Mouse (Mus musculus) lung, adult 2 months (tissue): ENCODE data around the gene Pde10a. TPM values are rescaled to one million over a fixed set of nuclear protein-coding genes. Genes with fewer than 3 reads are reported as not detected.

Experiments
- DNase-seq: peaks from one replicate; pipeline ENCODE4 v3.0.0; 2022
- H3K4me1 ChIP-seq: fragments of 200-500 bp; 2 replicates; pipeline ENCODE4 v1.6.1; 2011; ENCODE audit warnings: low read length; ENCODE audit not compliant: control insufficient read depth, insufficient read depth
- H3K4me3 ChIP-seq: fragments of 200-500 bp; replicated peaks from 2 replicates; pipeline ENCODE3; 2011; ENCODE audit warnings: low read depth, mild to moderate bottlenecking, control low read depth, low read length; ENCODE audit errors: extremely low read depth
- CTCF ChIP-seq: fragments of 200-500 bp; IDR thresholded peaks from 2 replicates; pipeline ENCODE4 v1.5.1; 2011; ENCODE audit warnings: mild to moderate bottlenecking, low read length, control low read depth; ENCODE audit not compliant: insufficient read depth
- POLR2A ChIP-seq: fragments of 200-500 bp; IDR thresholded peaks from 2 replicates; pipeline ENCODE4 v1.6.1; 2011; ENCODE audit warnings: low read depth, mild to moderate bottlenecking, control low read depth, low read length, borderline replicate concordance; ENCODE audit errors: extremely low read depth
- WGBS: fragments of 180-500 bp; shearing (Covaris S2); methylation state at CpG from one replicate; pipeline ENCODE4 v1.1.7; 2018; 5-methylcytosine and 5-hydroxymethylcytosine counted together
- polyA plus RNA-seq: library from polyadenylated mRNA; depleted of rRNA; stranded (reverse); fragments of >200 nt; gene quantifications from 2 replicates; pipeline ENCODE4 v1.2.3, GENCODE M21; 2012

The Pde10a gene
- polyA plus RNA-seq, 1 experiment, result 0.62 TPM

DNA sequence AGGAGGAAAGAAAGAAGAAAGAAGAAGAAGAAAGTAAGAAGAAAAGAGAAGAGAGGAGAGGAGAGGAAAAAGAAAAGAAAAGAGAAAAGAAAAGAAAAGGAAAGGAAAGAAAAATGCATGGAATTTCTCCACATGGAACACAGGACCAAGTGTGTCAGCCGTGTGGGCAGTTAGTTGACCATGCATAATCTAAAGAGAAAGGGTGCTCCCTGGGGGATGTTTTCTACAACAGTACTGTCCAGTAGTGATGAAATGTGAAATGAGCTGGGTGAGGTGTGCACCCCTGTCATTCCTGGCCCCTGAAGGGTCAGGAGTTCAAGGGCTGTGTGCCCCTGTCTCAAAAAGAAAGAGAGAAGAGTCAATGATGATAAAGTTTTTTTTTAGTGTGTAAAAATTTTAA is 352.9 kb downstream of the Pde10a start:
- no peaks in the 10 kb centered on the region for H3K4me1 ChIP-seq
- WGBS, result 58% methylated on average over 1 of the region's 1 CpGs
- DNase-seq, result no peak
- no peak overlapping the region for H3K4me3 ChIP-seq
- TF ChIP-seq CTCF, result no peak
- no peak for TF ChIP-seq POLR2A

DNA sequence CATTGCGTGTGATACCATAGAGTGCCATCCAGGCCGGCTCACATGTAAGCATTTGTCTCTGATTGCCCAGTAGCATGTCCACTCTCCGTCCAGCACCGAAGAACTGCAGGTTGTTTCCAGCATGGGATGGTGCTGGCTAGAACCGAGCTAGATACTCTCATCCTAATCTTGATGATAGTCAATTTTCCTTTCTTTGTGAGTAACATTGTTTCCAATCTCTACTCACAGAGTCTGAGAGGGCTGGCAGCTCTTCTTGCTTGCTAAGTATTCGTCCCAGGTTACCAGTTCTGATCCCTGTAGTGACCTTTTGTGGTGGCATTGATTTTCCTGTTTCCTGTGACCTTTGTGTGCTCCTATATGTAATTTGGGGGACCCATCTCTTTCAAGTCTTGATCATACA is 356.5 kb downstream of the Pde10a start:
- Histone ChIP-seq H3K4me3 (no peak overlapping the region), H3K4me1 (no peaks in the 10 kb centered on the region)
- no peak for DNase-seq
- TF ChIP-seq CTCF (no peak), POLR2A (no peak)
- 87% methylated on average over 6 of the region's 6 CpGs for WGBS

DNA sequence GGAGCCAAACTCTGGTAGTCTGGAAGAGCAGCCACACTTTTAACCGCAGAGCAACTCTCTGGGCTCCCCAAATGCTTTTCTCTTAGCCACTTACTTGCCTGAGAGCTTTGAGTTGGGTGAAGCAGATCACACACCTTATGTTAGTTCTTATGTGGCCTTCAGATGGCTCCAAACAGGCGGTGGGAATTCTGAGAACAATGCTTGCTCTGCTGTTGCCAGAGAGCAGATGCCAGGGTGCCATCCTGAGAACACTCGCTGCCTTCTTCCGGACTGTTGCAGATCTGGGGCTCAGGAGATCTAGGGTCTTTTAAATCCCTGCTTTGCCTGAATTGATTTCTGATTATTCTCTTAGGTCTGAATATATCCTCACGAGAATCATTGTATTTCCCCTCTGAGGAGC is 359.5 kb downstream of the Pde10a start:
- DNase-seq, result no peak
- no peak overlapping the region for H3K4me3 ChIP-seq
- no peaks in the 10 kb centered on the region for H3K4me1 ChIP-seq
- WGBS, result 86% methylated on average over 5 of the region's 5 CpGs
- no peak for TF ChIP-seq POLR2A
- no peak for TF ChIP-seq CTCF

- Histone ChIP-seq H3K4me3 (no peak overlapping the region), H3K4me1 (no peaks in the 10 kb centered on the region)
- WGBS, result 95% methylated on average over 6 of the region's 6 CpGs
- DNase-seq, result no peak
- TF ChIP-seq CTCF, result no peak
- TF ChIP-seq POLR2A, result no peak
Observed at GRCm38 (mm10) chr17:8885830-8886229, 360.7 kb downstream of the Pde10a start.

DNA sequence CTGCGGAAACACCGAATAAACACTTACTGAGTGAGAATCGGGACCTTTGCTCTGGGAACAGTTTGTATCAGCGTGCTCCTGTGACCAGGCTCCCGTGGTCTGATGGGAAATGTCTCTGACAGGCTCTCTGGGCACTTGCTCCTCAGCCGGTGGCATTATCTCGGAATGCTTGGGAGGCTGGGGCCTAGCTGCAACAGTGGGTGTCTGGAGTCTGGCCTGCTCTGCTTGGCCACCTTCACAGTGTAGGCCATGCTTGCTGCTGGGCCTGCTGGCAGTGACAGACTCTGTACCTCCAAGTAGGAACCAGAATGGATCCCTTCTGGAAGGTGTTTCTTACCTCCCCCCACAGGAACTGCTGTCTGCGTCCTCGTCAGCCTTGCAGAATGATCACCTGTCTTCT is 362.9 kb downstream of the Pde10a start:
- DNase-seq, result no peak
- 64% methylated on average over 9 of the region's 9 CpGs for WGBS
- no peaks in the 10 kb centered on the region for H3K4me1 ChIP-seq
- H3K4me3 ChIP-seq, result no peak overlapping the region
- TF ChIP-seq POLR2A (no peak), CTCF (no peak)

GRCm38 (mm10) chr17:8888639-8889038 is 363.5 kb downstream of the Pde10a start:
- Histone ChIP-seq H3K4me1 (no peaks in the 10 kb centered on the region), H3K4me3 (no peak overlapping the region)
- WGBS, result 87% methylated on average over 5 of the region's 5 CpGs
- no peak for DNase-seq
- TF ChIP-seq CTCF (no peak), POLR2A (no peak)

DNA sequence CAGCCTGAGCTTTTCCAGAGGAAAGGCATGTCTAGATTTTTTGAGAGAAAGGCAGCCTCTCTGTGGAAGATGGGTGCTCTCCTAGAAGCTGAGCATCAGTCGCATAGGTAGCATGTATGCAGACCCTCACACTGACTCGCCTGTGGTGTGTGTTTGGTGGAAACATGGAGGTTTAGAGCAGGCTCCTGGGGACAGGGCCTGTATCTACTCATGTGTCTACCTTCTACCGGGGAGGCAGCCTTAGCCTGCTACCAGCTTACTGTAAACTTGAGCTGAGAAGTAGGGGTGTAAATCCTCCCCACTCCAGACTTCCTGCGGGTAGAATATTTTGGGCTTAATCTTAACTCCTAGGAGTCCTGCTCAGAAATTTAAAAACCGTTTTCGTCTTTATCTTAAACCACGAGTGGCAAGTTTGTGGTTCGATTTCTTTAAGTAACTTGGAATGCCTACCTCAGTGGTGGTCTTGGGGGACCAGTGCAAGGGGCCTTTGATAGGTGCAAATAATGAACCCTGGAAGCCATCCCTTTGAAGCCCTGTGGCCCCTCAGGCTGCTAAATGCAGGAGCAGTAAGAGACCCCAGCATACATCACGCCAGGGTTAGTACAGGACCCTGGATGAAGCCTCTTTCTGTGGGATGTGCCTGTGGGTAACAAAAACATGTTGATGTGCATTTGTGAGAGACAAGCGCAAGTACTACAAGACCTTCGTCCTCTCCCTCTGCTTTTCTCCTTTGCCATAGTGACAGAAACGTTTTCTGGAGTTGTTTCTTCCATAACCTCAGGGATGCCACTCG is 367.2 kb downstream of the Pde10a start:
- WGBS, result 68% methylated on average over 13 of the region's 13 CpGs
- no peak overlapping the region for H3K4me3 ChIP-seq
- TF ChIP-seq POLR2A (no peak), CTCF (no peak)
- DNase-seq, result no peak
- H3K4me1 ChIP-seq, result no peaks in the 10 kb centered on the region

DNA sequence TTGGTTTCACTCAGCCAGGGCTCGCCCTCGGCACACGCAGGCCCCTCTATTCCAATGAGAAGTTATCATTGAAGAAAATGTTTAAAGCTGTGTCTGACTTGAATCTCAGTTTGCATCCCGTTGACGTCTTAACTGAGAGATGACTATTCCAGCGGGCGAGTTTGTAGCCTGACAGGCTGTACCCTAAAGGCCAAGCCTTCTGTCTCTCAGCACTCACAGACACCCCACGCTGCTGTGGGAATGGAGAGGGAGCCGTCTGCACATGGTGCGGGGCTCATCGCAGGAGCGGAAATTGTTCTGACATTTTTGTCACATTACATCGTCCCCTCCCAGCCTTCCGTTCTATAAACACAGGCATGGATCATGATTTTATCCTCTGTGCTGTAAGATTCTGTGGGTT is 370.8 kb downstream of the Pde10a start:
- Histone ChIP-seq H3K4me3 (no peak overlapping the region), H3K4me1 (no peaks in the 10 kb centered on the region)
- no peak for DNase-seq
- 40% methylated on average over 14 of the region's 14 CpGs for WGBS
- TF ChIP-seq POLR2A (no peak), CTCF (no peak)

DNA sequence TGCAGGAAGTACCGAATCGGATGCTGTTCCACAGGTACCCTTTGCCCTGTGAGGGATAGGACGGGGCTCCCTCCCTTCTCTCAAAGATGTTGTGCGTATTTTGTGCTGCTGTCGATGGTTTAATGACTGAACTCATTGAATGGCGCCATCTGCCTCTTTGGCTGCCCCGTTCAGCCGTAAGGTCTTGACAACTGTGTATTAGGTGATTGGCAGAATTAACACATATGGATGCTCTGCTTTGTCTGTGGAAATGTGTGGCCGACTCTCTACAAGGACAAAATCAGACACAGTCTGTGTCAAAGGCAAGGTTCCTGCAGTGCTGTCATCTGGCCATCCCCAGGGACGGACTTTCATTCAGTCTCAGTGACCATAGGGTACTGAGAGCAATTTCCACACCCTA is 372.6 kb downstream of the Pde10a start:
- WGBS, result 86% methylated on average over 10 of the region's 10 CpGs

GRCm38 (mm10) chr17:8898221-8898620 is 373.0 kb downstream of the Pde10a start:
- TF ChIP-seq POLR2A (no peak), CTCF (no peak)
- Histone ChIP-seq H3K4me3 (no peak overlapping the region), H3K4me1 (no peaks in the 10 kb centered on the region)
- no peak for DNase-seq
- WGBS, result 84% methylated on average over 8 of the region's 8 CpGs

More for the DNA sequence above, 372.6 kb downstream of the Pde10a start:
- DNase-seq, result no peak
- Histone ChIP-seq H3K4me3 (no peak overlapping the region), H3K4me1 (no peaks in the 10 kb centered on the region)
- TF ChIP-seq POLR2A (no peak), CTCF (no peak)
